Comparison of ENCODE assay signal across 13 mouse cellular contexts in genomic region chr3:145820938-145821337, GRCm38 (mm10).
DNase-seq lines count a peak whose midpoint lies in the region; ATAC-seq and TF ChIP-seq lines count a peak whose summit lies in the region.
"Had no signal": no experiment of that assay in that cellular context is flagged by ENCODE, and none has a peak within 500 bp of the region (broad histone marks: within the 10 kb centered on the region; RNA-seq: fewer than 3 reads in every experiment).

No protein-coding gene starts in this region.

- no peak for DNase-seq in heart, adult 18-20 months
- DNase-seq in liver, embryonic 13.5 days = no peak
- no peak for DNase-seq in liver
- DNase-seq in gastrocnemius, postnatal 4 days (ENCODE audit: low spot score in 2 of 2) = no peak
- no peak for DNase-seq in natural killer cell, adult 2 months (ENCODE audit: low spot score in 2 of 2)
- DNase-seq: B cell, adult 2 months; cerebellum, adult 18-20 months had no signal

- peak; percentile 5 for TF ChIP-seq CTCF in ES-Bruce4 (IDR thresholded peaks at IDR 0.05; ENCODE audit: low read depth, low read length)

- H3K4me1 ChIP-seq in heart, embryonic 13.5 days = peaks cover 49% of the 10 kb centered on the region
- H3K4me1 ChIP-seq in liver, embryonic 13.5 days (replicated peaks) = peaks cover 40% of the 10 kb centered on the region
- H3K4me1 ChIP-seq in ES-Bruce4 (ENCODE audit: control insufficient read depth, insufficient read depth, low read length) = peaks cover 1% of the 10 kb centered on the region
- peaks cover 17% of the 10 kb centered on the region for H3K4me1 ChIP-seq in intestine, embryonic 16.5 days (ENCODE audit: control insufficient read depth, insufficient read depth, low read length)

- no peak overlapping the region for H3K4me3 ChIP-seq in heart, embryonic 13.5 days
- H3K4me3 ChIP-seq in liver, embryonic 13.5 days (replicated peaks) = no peak overlapping the region
- H3K4me3 ChIP-seq in ES-Bruce4 (ENCODE audit: low read depth, low read length) = no peak overlapping the region
- no peak overlapping the region for H3K4me3 ChIP-seq in intestine, embryonic 16.5 days (ENCODE audit: low read length)
- H3K4me3 ChIP-seq: hindbrain, embryonic 15.5 days; midbrain, embryonic 15.5 days had no signal

- no peak for ATAC-seq in heart, embryonic 13.5 days (ENCODE audit: extremely low read depth, insufficient number of reproducible peaks, low FRiP score, low TSS enrichment)
- no peak for ATAC-seq in liver, embryonic 13.5 days (ENCODE audit: low read depth)
- ATAC-seq in intestine, embryonic 16.5 days = no peak
- ATAC-seq: forebrain, embryonic 14.5 days; midbrain, embryonic 15.5 days had no signal

- H3K4me2 ChIP-seq in heart, embryonic 13.5 days = no peak overlapping the region
- no peak overlapping the region for H3K4me2 ChIP-seq in liver, embryonic 13.5 days
- no peak overlapping the region for H3K4me2 ChIP-seq in intestine, embryonic 16.5 days (ENCODE audit: low read depth, low read length)
- H3K4me2 ChIP-seq: hindbrain, embryonic 15.5 days; midbrain, embryonic 15.5 days had no signal

- no peak for TF ChIP-seq POLR2A in ES-Bruce4 (IDR thresholded peaks at IDR 0.05; ENCODE audit: insufficient read depth, low read length)

- WGBS in heart, embryonic 13.5 days = 78% methylated on average over 2 of the region's 2 CpGs
- 75% methylated on average over 2 of the region's 2 CpGs for WGBS in liver, embryonic 13.5 days (ENCODE audit: insufficient replicate concordance)
- WGBS in intestine, embryonic 16.5 days = 97% methylated on average over 2 of the region's 2 CpGs

- H3K27me3 ChIP-seq in heart, embryonic 13.5 days (replicated peaks) = no peaks in the 10 kb centered on the region
- no peaks in the 10 kb centered on the region for H3K27me3 ChIP-seq in liver, embryonic 13.5 days
- H3K27me3 ChIP-seq in ES-Bruce4 (ENCODE audit: control insufficient read depth, insufficient read depth, low read length, poor library complexity, severe bottlenecking) = no peaks in the 10 kb centered on the region
- no peaks in the 10 kb centered on the region for H3K27me3 ChIP-seq in intestine, embryonic 16.5 days (replicated peaks; ENCODE audit: control insufficient read depth, insufficient read depth, low read length)
- H3K27me3 ChIP-seq: hindbrain, embryonic 15.5 days; midbrain, embryonic 15.5 days had no signal

- no peak for TF ChIP-seq EP300 in ES-Bruce4 (IDR thresholded peaks at IDR 0.05; ENCODE audit: insufficient read depth, low read depth, low read length)

- no peaks in the 10 kb centered on the region for H3K36me3 ChIP-seq in heart, embryonic 13.5 days
- H3K36me3 ChIP-seq in liver, embryonic 13.5 days = no peaks in the 10 kb centered on the region
- no peaks in the 10 kb centered on the region for H3K36me3 ChIP-seq in ES-Bruce4 (ENCODE audit: control insufficient read depth, insufficient read depth, low read length, poor library complexity, severe bottlenecking)
- H3K36me3 ChIP-seq in intestine, embryonic 16.5 days (ENCODE audit: control insufficient read depth, insufficient read depth, low read length) = no peaks in the 10 kb centered on the region
- H3K36me3 ChIP-seq: hindbrain, embryonic 15.5 days; midbrain, embryonic 15.5 days had no signal

- H3K9me3 ChIP-seq in heart, embryonic 13.5 days = no peaks in the 10 kb centered on the region
- H3K9me3 ChIP-seq in liver, embryonic 13.5 days (replicated peaks) = no peaks in the 10 kb centered on the region
- no peaks in the 10 kb centered on the region for H3K9me3 ChIP-seq in ES-Bruce4 (replicated peaks; ENCODE audit: control insufficient read depth, insufficient read depth, low read length, poor library complexity, severe bottlenecking)
- H3K9me3 ChIP-seq in intestine, embryonic 16.5 days (ENCODE audit: control insufficient read depth, low read length) = no peaks in the 10 kb centered on the region
- H3K9me3 ChIP-seq: hindbrain, embryonic 15.5 days; midbrain, embryonic 15.5 days had no signal

- no peak overlapping the region for H3K9ac ChIP-seq in heart, embryonic 13.5 days
- no peak overlapping the region for H3K9ac ChIP-seq in liver, embryonic 13.5 days
- no peak overlapping the region for H3K9ac ChIP-seq in ES-Bruce4 (ENCODE audit: low read depth, poor library complexity, severe bottlenecking)
- no peak overlapping the region for H3K9ac ChIP-seq in intestine, embryonic 16.5 days (ENCODE audit: low read depth, low read length)
- H3K9ac ChIP-seq: hindbrain, embryonic 15.5 days; midbrain, embryonic 15.5 days had no signal

- 0 out of 2 replicates have a peak overlapping the region, but pooled peaks have one; percentile 9 for H3K27ac ChIP-seq in heart, embryonic 13.5 days (replicated peaks)
- H3K27ac ChIP-seq in liver, embryonic 13.5 days = 0 out of 2 replicates have a peak overlapping the region, but pooled peaks have one; percentile 35
- no peak overlapping the region for H3K27ac ChIP-seq in ES-Bruce4 (ENCODE audit: insufficient read depth, low read length)
- H3K27ac ChIP-seq in intestine, embryonic 16.5 days (ENCODE audit: low read length) = peak overlapping the region; percentile 64
- H3K27ac ChIP-seq: hindbrain, embryonic 15.5 days; midbrain, embryonic 15.5 days had no signal
